Mouse (Mus musculus): ENCODE data around the gene Epn2.

DNA sequence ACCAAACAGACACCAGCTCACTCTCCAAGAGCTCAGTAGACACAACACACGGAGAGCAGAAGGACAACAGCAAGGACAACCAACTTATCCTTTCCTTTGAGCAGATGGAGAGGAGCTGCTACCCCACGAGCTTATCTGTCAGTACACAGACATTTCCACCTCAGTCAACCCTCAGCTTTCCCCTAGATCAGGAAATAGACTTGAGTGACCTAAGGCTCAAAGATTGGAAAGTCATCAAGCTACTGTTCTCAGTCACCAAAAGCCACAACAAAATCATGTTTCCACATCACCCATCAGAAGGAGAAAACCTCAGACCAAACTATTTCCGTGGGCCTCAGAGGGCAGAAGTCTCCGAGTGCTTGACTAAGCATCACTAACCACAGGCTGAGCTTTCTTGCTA, 15.5 kb downstream of the Epn2 start:
- TF ChIP-seq CTCF (IDR thresholded peaks at IDR 0.05; ENCODE audit: low read depth) (no peak), EP300 (optimal IDR thresholded peaks at IDR 0.05) (no peak)

Measured in stomach, postnatal 0 days (tissue).